Mouse (Mus musculus) liver, embryonic 15.5 days (tissue): ENCODE results near the gene Camk1g. TPM values are rescaled to one million over a fixed set of nuclear protein-coding genes. Genes with fewer than 3 reads are reported as not detected.

ENCODE experiments used
- ATAC-seq: fragments of 200-750 bp; cut with Nextera tagmentation; 2 replicates; pipeline ENCODE4 v1.8.0; 2017; ENCODE audit warnings: moderate number of reproducible peaks, mild to moderate bottlenecking, moderate library complexity; ENCODE audit not compliant: insufficient read depth
- H3K27ac ChIP-seq: fragments of 300-500 bp; sonication (generic); replicated peaks from 2 replicates; pipeline ENCODE4 v1.5.1; 2015; ENCODE audit warnings: mild to moderate bottlenecking, inconsistent platforms
- H3K27me3 ChIP-seq: fragments of 300-500 bp; sonication (generic); 2 replicates; pipeline ENCODE4 v1.6.1; 2015; ENCODE audit warnings: mild to moderate bottlenecking, inconsistent platforms
- H3K36me3 ChIP-seq: fragments of 300-500 bp; sonication (generic); replicated peaks from 2 replicates; pipeline ENCODE4 v1.6.1; 2015; ENCODE audit warnings: moderate library complexity, mild to moderate bottlenecking, inconsistent platforms
- H3K4me1 ChIP-seq: fragments of 300-500 bp; sonication (generic); replicated peaks from 2 replicates; pipeline ENCODE4 v1.6.1; 2015; ENCODE audit warnings: inconsistent platforms
- H3K4me2 ChIP-seq: fragments of 300-500 bp; sonication (generic); 2 replicates; pipeline ENCODE4 v1.6.1; 2015; ENCODE audit warnings: moderate library complexity, mild to moderate bottlenecking, inconsistent platforms
- H3K4me3 ChIP-seq: fragments of 300-500 bp; sonication (generic); replicated peaks from 2 replicates; pipeline ENCODE4 v1.5.1; 2015; ENCODE audit warnings: mild to moderate bottlenecking, inconsistent platforms
- H3K9ac ChIP-seq: fragments of 300-500 bp; sonication (generic); 2 replicates; pipeline ENCODE4 v1.6.1; 2015; ENCODE audit warnings: moderate library complexity, mild to moderate bottlenecking, inconsistent platforms
- H3K9me3 ChIP-seq: fragments of 300-500 bp; sonication (generic); replicated peaks from 2 replicates; pipeline ENCODE4 v1.6.1; 2016; ENCODE audit warnings: inconsistent platforms
- WGBS: fragments of 180-500 bp; shearing (Covaris S2); methylation state at CpG from one replicate; pipeline ENCODE4 v1.1.7; 2015; ENCODE audit warnings: mixed read lengths; ENCODE audit not compliant: insufficient replicate concordance; 5-methylcytosine and 5-hydroxymethylcytosine counted together
- polyA plus RNA-seq: library from polyadenylated mRNA; unstranded; fragments of >200 nt; fragmentation: Nextera tagmentation; extraction: Ambion mirVana; gene quantifications from 2 replicates; pipeline ENCODE4 v1.2.1, GENCODE M21; 2015

The Camk1g gene
- polyA plus RNA-seq, 1 experiment from 2014 or later: 0.41 TPM

- no peak overlapping the region for H3K27ac ChIP-seq
- WGBS: 60% methylated on average over 3 of the region's 3 CpGs
- H3K4me2 ChIP-seq: no peak overlapping the region
- H3K36me3 ChIP-seq: no peaks in the 10 kb centered on the region
- H3K27me3 ChIP-seq: no peaks in the 10 kb centered on the region
- H3K9ac ChIP-seq: no peak overlapping the region
- ATAC-seq: no peak
- H3K9me3 ChIP-seq: no peaks in the 10 kb centered on the region
- no peaks in the 10 kb centered on the region for H3K4me1 ChIP-seq
- H3K4me3 ChIP-seq: no peak overlapping the region
These were observed 23.2 kb downstream of the Camk1g start for GRCm38 (mm10) chr1:193346908-193347307.

- no peak overlapping the region for H3K9ac ChIP-seq
- no peak for ATAC-seq
- no peak overlapping the region for H3K27ac ChIP-seq
- no peaks in the 10 kb centered on the region for H3K36me3 ChIP-seq
- no peaks in the 10 kb centered on the region for H3K9me3 ChIP-seq
- H3K4me1 ChIP-seq: no peaks in the 10 kb centered on the region
- H3K4me3 ChIP-seq: no peak overlapping the region
- H3K27me3 ChIP-seq: no peaks in the 10 kb centered on the region
- 19% methylated on average over 2 of the region's 2 CpGs for WGBS
- H3K4me2 ChIP-seq: no peak overlapping the region
These were observed 25.1 kb downstream of the Camk1g start for GRCm38 (mm10) chr1:193344976-193345375.

- H3K4me3 ChIP-seq: no peak overlapping the region
- no peaks in the 10 kb centered on the region for H3K36me3 ChIP-seq
- H3K9me3 ChIP-seq: no peaks in the 10 kb centered on the region
- H3K9ac ChIP-seq: no peak overlapping the region
- no peak overlapping the region for H3K4me2 ChIP-seq
- H3K4me1 ChIP-seq: no peaks in the 10 kb centered on the region
- WGBS: 43% methylated on average over 4 of the region's 4 CpGs
- H3K27ac ChIP-seq: no peak overlapping the region
- ATAC-seq: no peak
- H3K27me3 ChIP-seq: no peaks in the 10 kb centered on the region
These were observed 26.2 kb downstream of the Camk1g start for GRCm38 (mm10) chr1:193343853-193344252.

- no peaks in the 10 kb centered on the region for H3K36me3 ChIP-seq
- H3K9ac ChIP-seq: no peak overlapping the region
- ATAC-seq: no peak
These were observed 27.7 kb downstream of the Camk1g start for GRCm38 (mm10) chr1:193342198-193342946.

GRCm38 (mm10) chr1:193338363-193338995 is 31.6 kb downstream of the Camk1g start:
- Histone ChIP-seq H3K36me3 (no peaks in the 10 kb centered on the region), H3K27ac (no peak overlapping the region), H3K4me3 (no peak overlapping the region), H3K4me2 (no peak overlapping the region), H3K9ac (no peak overlapping the region), H3K4me1 (no peaks in the 10 kb centered on the region), H3K9me3 (no peaks in the 10 kb centered on the region), H3K27me3 (no peaks in the 10 kb centered on the region)
- 61% methylated on average over 9 of the region's 9 CpGs for WGBS
- no peak for ATAC-seq

More at GRCm38 (mm10) chr1:193342198-193342946, 27.7 kb downstream of the Camk1g start:
- H3K9me3 ChIP-seq: no peaks in the 10 kb centered on the region
- H3K27me3 ChIP-seq: no peaks in the 10 kb centered on the region
- H3K4me3 ChIP-seq: no peak overlapping the region
- no peaks in the 10 kb centered on the region for H3K4me1 ChIP-seq
- WGBS: 62% methylated on average over 5 of the region's 5 CpGs
- H3K27ac ChIP-seq: no peak overlapping the region
- H3K4me2 ChIP-seq: no peak overlapping the region

GRCm38 (mm10) chr1:193337787-193338310 is 32.2 kb downstream of the Camk1g start:
- WGBS: 42% methylated on average over 4 of the region's 4 CpGs
- no peaks in the 10 kb centered on the region for H3K4me1 ChIP-seq
- no peaks in the 10 kb centered on the region for H3K27me3 ChIP-seq
- no peak overlapping the region for H3K27ac ChIP-seq
- H3K9me3 ChIP-seq: no peaks in the 10 kb centered on the region
- no peaks in the 10 kb centered on the region for H3K36me3 ChIP-seq
- H3K4me3 ChIP-seq: no peak overlapping the region
- no peak overlapping the region for H3K9ac ChIP-seq
- no peak for ATAC-seq
- no peak overlapping the region for H3K4me2 ChIP-seq

- no peaks in the 10 kb centered on the region for H3K4me1 ChIP-seq
- no peak overlapping the region for H3K27ac ChIP-seq
- H3K36me3 ChIP-seq: no peaks in the 10 kb centered on the region
- no peaks in the 10 kb centered on the region for H3K9me3 ChIP-seq
- WGBS: 61% methylated on average over 9 of the region's 9 CpGs
- no peak overlapping the region for H3K4me2 ChIP-seq
- H3K27me3 ChIP-seq: no peaks in the 10 kb centered on the region
- no peak for ATAC-seq
- H3K9ac ChIP-seq: no peak overlapping the region
- no peak overlapping the region for H3K4me3 ChIP-seq
These were observed 33.1 kb downstream of the Camk1g start for GRCm38 (mm10) chr1:193337018-193337321.

GRCm38 (mm10) chr1:193336122-193337017 is 33.7 kb downstream of the Camk1g start:
- no peak overlapping the region for H3K27ac ChIP-seq
- no peaks in the 10 kb centered on the region for H3K4me1 ChIP-seq
- no peaks in the 10 kb centered on the region for H3K27me3 ChIP-seq
- no peaks in the 10 kb centered on the region for H3K36me3 ChIP-seq
- WGBS: 49% methylated on average over 7 of the region's 7 CpGs
- no peak overlapping the region for H3K4me3 ChIP-seq
- H3K9ac ChIP-seq: no peak overlapping the region
- no peak overlapping the region for H3K4me2 ChIP-seq
- no peak for ATAC-seq
- no peaks in the 10 kb centered on the region for H3K9me3 ChIP-seq

GRCm38 (mm10) chr1:193334546-193334945 is 35.6 kb downstream of the Camk1g start:
- H3K4me1 ChIP-seq: no peaks in the 10 kb centered on the region; the same call in 1 of the 2 replicates
- 65% methylated on average over 6 of the region's 6 CpGs for WGBS
- H3K27me3 ChIP-seq: no peaks in the 10 kb centered on the region
- no peaks in the 10 kb centered on the region for H3K9me3 ChIP-seq
- no peak for ATAC-seq
- H3K36me3 ChIP-seq: no peaks in the 10 kb centered on the region
- no peak overlapping the region for H3K4me2 ChIP-seq
- no peak overlapping the region for H3K27ac ChIP-seq
- no peak overlapping the region for H3K4me3 ChIP-seq
- no peak overlapping the region for H3K9ac ChIP-seq

GRCm38 (mm10) chr1:193333776-193334175 is 36.3 kb downstream of the Camk1g start:
- no peaks in the 10 kb centered on the region for H3K36me3 ChIP-seq
- no peaks in the 10 kb centered on the region for H3K27me3 ChIP-seq
- H3K4me1 ChIP-seq: no peaks in the 10 kb centered on the region; the same call in 1 of the 2 replicates
- H3K4me3 ChIP-seq: no peak overlapping the region
- no peak overlapping the region for H3K27ac ChIP-seq
- ATAC-seq: no peak
- H3K9ac ChIP-seq: no peak overlapping the region
- H3K9me3 ChIP-seq: no peaks in the 10 kb centered on the region
- 68% methylated on average over 3 of the region's 3 CpGs for WGBS
- H3K4me2 ChIP-seq: no peak overlapping the region

- H3K27ac ChIP-seq: no peak overlapping the region
- ATAC-seq: no peak
- no peaks in the 10 kb centered on the region for H3K36me3 ChIP-seq
- H3K9me3 ChIP-seq: no peaks in the 10 kb centered on the region
- no peak overlapping the region for H3K4me2 ChIP-seq
- 55% methylated on average over 1 of the region's 1 CpGs for WGBS
- H3K4me1 ChIP-seq: no peaks in the 10 kb centered on the region; the same call in 1 of the 2 replicates
- H3K9ac ChIP-seq: no peak overlapping the region
- H3K27me3 ChIP-seq: no peaks in the 10 kb centered on the region
- H3K4me3 ChIP-seq: no peak overlapping the region
These were observed 37.4 kb downstream of the Camk1g start for GRCm38 (mm10) chr1:193332671-193333070.
